Mouse (Mus musculus): ENCODE results near the gene Tigd4. TPM values are rescaled to one million over a fixed set of nuclear protein-coding genes. Genes with fewer than 3 reads are reported as not detected.

Tigd4 gene
- total and polyA plus RNA-seq, 3 experiments, result not detected

GRCm38 (mm10) chr3:84563415-84563814 lies 30.0 kb upstream of the Tigd4 start:
- in situ Hi-C loops (cut with MboI; ENCODE audit: low pct_ligation_motif_present, low pct_unique_long_range_greater_than_20kb, low sequenced_read_pairs), result no loop called here
- no peak for DNase-seq (ENCODE audit: extremely low read depth)
- TF ChIP-seq UBTF (IDR thresholded peaks at IDR 0.05; ENCODE audit: low read depth, low read length), result no peak
- TF ChIP-seq POLR2A (IDR thresholded peaks at IDR 0.05; ENCODE audit: low read depth, low read length), result no peak
- no peak for TF ChIP-seq ZKSCAN1 (IDR thresholded peaks at IDR 0.05; ENCODE audit: borderline replicate concordance, low read depth, low read length)
- TF ChIP-seq CTCF (conservative IDR thresholded peaks at IDR 0.05 in 1 of 2, IDR thresholded peaks at IDR 0.05 in 1 of 2; ENCODE audit: low read depth in 2 of 2, low read length in 2 of 2), result no peak
- TF ChIP-seq IRF4 (IDR thresholded peaks at IDR 0.05; ENCODE audit: low read depth, low read length), result no peak
- no peak for TF ChIP-seq TBP (conservative IDR thresholded peaks at IDR 0.05; ENCODE audit: low read depth, low read length)
- TF ChIP-seq BHLHE40 (IDR thresholded peaks at IDR 0.05; ENCODE audit: low read depth, low read length), result no peak
- Histone ChIP-seq H3K4me1 (ENCODE audit: control insufficient read depth in 1 of 2, insufficient read depth in 2 of 2) (peaks cover 2 to 9% of the 10 kb centered on the region in 2 experiments; a peak in 3 of 4 replicates), H3K36me3 (replicated peaks in 1 of 2; ENCODE audit: control insufficient read depth in 1 of 2, insufficient read depth in 1 of 2, low read length in 1 of 2) (no peaks in the 10 kb centered on the region), H3K4me2 (ENCODE audit: insufficient read depth, low read depth, poor library complexity, severe bottlenecking) (no peak overlapping the region), H3K4me3 (replicated peaks in 1 of 3; ENCODE audit: low read depth in 2 of 3, low read length in 2 of 3, poor library complexity in 1 of 3) (no peak overlapping the region), H3K9ac (ENCODE audit: insufficient read depth, low read depth) (no peak overlapping the region), H3K27me3 (replicated peaks) (no peaks in the 10 kb centered on the region), H3K9me3 (replicated peaks; ENCODE audit: low read length) (no peaks in the 10 kb centered on the region), H3K27ac (ENCODE audit: insufficient read depth, low read depth) (no peak overlapping the region), H3K79me2 (replicated peaks; ENCODE audit: control insufficient read depth, extremely low read depth, insufficient read depth, poor library complexity, severe bottlenecking) (peaks cover 12% of the 10 kb centered on the region)
- dilution Hi-C loops (cut with MboI; ENCODE audit: extremely low pct_ligation_motif_present, extremely low pct_unique_long_range_greater_than_20kb, low sequenced_read_pairs), result no loop called here

- Histone ChIP-seq H3K36me3 (replicated peaks in 1 of 2; ENCODE audit: control insufficient read depth in 1 of 2, insufficient read depth in 1 of 2, low read length in 1 of 2) (peaks cover 0 to 4% of the 10 kb centered on the region in 2 experiments), H3K79me2 (replicated peaks; ENCODE audit: control insufficient read depth, extremely low read depth, insufficient read depth, poor library complexity, severe bottlenecking) (peaks cover 27% of the 10 kb centered on the region), H3K4me2 (ENCODE audit: insufficient read depth, low read depth, poor library complexity, severe bottlenecking) (no peak overlapping the region), H3K4me3 (replicated peaks in 1 of 3; ENCODE audit: low read depth in 2 of 3, low read length in 2 of 3, poor library complexity in 1 of 3) (no peak overlapping the region), H3K4me1 (ENCODE audit: control insufficient read depth in 1 of 2, insufficient read depth in 2 of 2) (peaks cover 6 to 39% of the 10 kb centered on the region in 2 experiments), H3K9ac (ENCODE audit: insufficient read depth, low read depth) (no peak overlapping the region), H3K27ac (ENCODE audit: insufficient read depth, low read depth) (no peak overlapping the region), H3K27me3 (replicated peaks) (no peaks in the 10 kb centered on the region), H3K9me3 (replicated peaks; ENCODE audit: low read length) (no peaks in the 10 kb centered on the region)
- in situ Hi-C loops (cut with MboI; ENCODE audit: low pct_ligation_motif_present, low pct_unique_long_range_greater_than_20kb, low sequenced_read_pairs), result no loop called here
- dilution Hi-C loops (cut with MboI; ENCODE audit: extremely low pct_ligation_motif_present, extremely low pct_unique_long_range_greater_than_20kb, low sequenced_read_pairs), result no loop called here
- no peak for TF ChIP-seq MAZ (IDR thresholded peaks at IDR 0.05; ENCODE audit: low read depth, low read length)
- TF ChIP-seq NRF1 (IDR thresholded peaks at IDR 0.05; ENCODE audit: low read depth, low read length), result no peak
- no peak for TF ChIP-seq TCF12 (IDR thresholded peaks at IDR 0.05; ENCODE audit: low read depth, low read length)
- no peak for TF ChIP-seq HCFC1 (IDR thresholded peaks at IDR 0.05; ENCODE audit: low read depth, low read length)
- no peak for TF ChIP-seq RCOR1 (conservative IDR thresholded peaks at IDR 0.05; ENCODE audit: low read depth, low read length)
- TF ChIP-seq TBP (conservative IDR thresholded peaks at IDR 0.05; ENCODE audit: low read depth, low read length), result no peak
- no peak for TF ChIP-seq MAFK (IDR thresholded peaks at IDR 0.05; ENCODE audit: insufficient replicate concordance, low read length)
- TF ChIP-seq POLR2A (IDR thresholded peaks at IDR 0.05; ENCODE audit: low read depth, low read length), result no peak
- TF ChIP-seq SIN3A (IDR thresholded peaks at IDR 0.05; ENCODE audit: low read length), result no peak
- DNase-seq (ENCODE audit: extremely low read depth), result no peak
Measured at GRCm38 (mm10) chr3:84568540-84568939, 24.8 kb upstream of the Tigd4 start.

- Histone ChIP-seq H3K4me1 (ENCODE audit: control insufficient read depth in 1 of 2, insufficient read depth in 2 of 2) (peaks cover 6 to 39% of the 10 kb centered on the region in 2 experiments), H3K4me2 (ENCODE audit: insufficient read depth, low read depth, poor library complexity, severe bottlenecking) (peak overlapping the region; percentile 41; the same call in 1 of the 2 replicates), H3K79me2 (replicated peaks; ENCODE audit: control insufficient read depth, extremely low read depth, insufficient read depth, poor library complexity, severe bottlenecking) (peaks cover 31% of the 10 kb centered on the region), H3K9me3 (replicated peaks; ENCODE audit: low read length) (no peaks in the 10 kb centered on the region), H3K27me3 (replicated peaks) (no peaks in the 10 kb centered on the region), H3K27ac (ENCODE audit: insufficient read depth, low read depth) (peak overlapping the region; percentile 45; the same call in 1 of the 2 replicates), H3K4me3 (replicated peaks in 1 of 3; ENCODE audit: low read depth in 2 of 3, low read length in 2 of 3, poor library complexity in 1 of 3) (no peak overlapping the region), H3K9ac (ENCODE audit: insufficient read depth, low read depth) (peak overlapping the region; percentile 25), H3K36me3 (replicated peaks in 1 of 2; ENCODE audit: control insufficient read depth in 1 of 2, insufficient read depth in 1 of 2, low read length in 1 of 2) (peaks cover 0 to 5% of the 10 kb centered on the region in 2 experiments)
- dilution Hi-C loops (cut with MboI; ENCODE audit: extremely low pct_ligation_motif_present, extremely low pct_unique_long_range_greater_than_20kb, low sequenced_read_pairs), result no loop called here
- DNase-seq (ENCODE audit: extremely low read depth), result peak; percentile 89
- in situ Hi-C loops (cut with MboI; ENCODE audit: low pct_ligation_motif_present, low pct_unique_long_range_greater_than_20kb, low sequenced_read_pairs), result no loop called here
- TF ChIP-seq USF1 (IDR thresholded peaks at IDR 0.05; ENCODE audit: low read depth, low read length) (no peak), ZMIZ1 (IDR thresholded peaks at IDR 0.05; ENCODE audit: low read depth, low read length) (peak; percentile 46; the same call in 1 of the 2 replicates), IRF4 (IDR thresholded peaks at IDR 0.05; ENCODE audit: low read depth, low read length) (peak; percentile 15; the same call in 1 of the 2 replicates), ZC3H11A (IDR thresholded peaks at IDR 0.05; ENCODE audit: low read depth, low read length) (no peak), JUND (conservative IDR thresholded peaks at IDR 0.05; ENCODE audit: low read depth, low read length) (peak; percentile 47; the same call in 1 of the 2 replicates), ELF1 (IDR thresholded peaks at IDR 0.05; ENCODE audit: low read depth, low read length) (peak; percentile 62), KAT2A (IDR thresholded peaks at IDR 0.05; ENCODE audit: insufficient replicate concordance, low read length) (0 out of 2 replicates have a peak, but pooled peaks have one; percentile 41), JUN (IDR thresholded peaks at IDR 0.05; ENCODE audit: insufficient read depth, low read depth, low read length) (peak; percentile 55), RAD21 (IDR thresholded peaks at IDR 0.05; ENCODE audit: low read depth, low read length) (no peak), BHLHE40 (IDR thresholded peaks at IDR 0.05; ENCODE audit: low read depth, low read length) (peak; percentile 62), EP300 (IDR thresholded peaks at IDR 0.05; ENCODE audit: low read length) (no peak), GABPA (IDR thresholded peaks at IDR 0.05; ENCODE audit: insufficient replicate concordance, low read depth, low read length) (no peak), ZKSCAN1 (IDR thresholded peaks at IDR 0.05; ENCODE audit: borderline replicate concordance, low read depth, low read length) (no peak), RCOR1 (conservative IDR thresholded peaks at IDR 0.05; ENCODE audit: low read depth, low read length) (no peak), SMC3 (IDR thresholded peaks at IDR 0.05; ENCODE audit: low read depth, low read length) (no peak)
Measured at GRCm38 (mm10) chr3:84569587-84569986, 23.8 kb upstream of the Tigd4 start.

Data from CH12.LX (cell line).